Mouse (Mus musculus) ES-Bruce4 (cell line): ENCODE measurements around the gene Rpl37. TPM values are rescaled to one million over a fixed set of nuclear protein-coding genes. Genes with fewer than 3 reads are reported as not detected.

Experiments
- H3K27ac ChIP-seq: 2 replicates; pipeline ENCODE4 v1.5.1; 2012; ENCODE audit warnings: low read length, inconsistent platforms; ENCODE audit not compliant: insufficient read depth
- H3K27me3 ChIP-seq: 2 replicates; pipeline ENCODE4 v1.6.1; 2012; ENCODE audit warnings: mild to moderate bottlenecking, low read length, inconsistent platforms; ENCODE audit not compliant: control insufficient read depth, poor library complexity, insufficient read depth, severe bottlenecking
- H3K36me3 ChIP-seq: 2 replicates; pipeline ENCODE4 v1.6.1; 2012; ENCODE audit warnings: inconsistent platforms, mild to moderate bottlenecking, low read length, moderate library complexity; ENCODE audit not compliant: control insufficient read depth, poor library complexity, insufficient read depth, severe bottlenecking
- H3K4me1 ChIP-seq: one replicate; pipeline ENCODE4 v1.8.1; 2011; ENCODE audit warnings: low read length; ENCODE audit not compliant: control insufficient read depth, insufficient read depth
- H3K4me3 ChIP-seq: 2 replicates; pipeline ENCODE4 v1.5.1; 2011; ENCODE audit warnings: low read depth, mild to moderate bottlenecking, low read length
- H3K9ac ChIP-seq: 2 replicates; pipeline ENCODE4 v1.6.1; 2012; ENCODE audit warnings: low read depth, mild to moderate bottlenecking, inconsistent platforms; ENCODE audit not compliant: poor library complexity, severe bottlenecking
- H3K9me3 ChIP-seq: replicated peaks from 2 replicates; pipeline ENCODE4 v1.6.1; 2012; ENCODE audit warnings: mild to moderate bottlenecking, low read length, inconsistent platforms; ENCODE audit not compliant: control insufficient read depth, poor library complexity, insufficient read depth, severe bottlenecking
- CTCF ChIP-seq: IDR thresholded peaks from one replicate; pipeline ENCODE4 v1.8.1; 2011; ENCODE audit warnings: low read depth, low read length
- EP300 ChIP-seq: IDR thresholded peaks from 2 replicates; pipeline ENCODE4 v1.6.1; 2011; ENCODE audit warnings: low read depth, low read length; ENCODE audit not compliant: insufficient read depth
- POLR2A ChIP-seq: IDR thresholded peaks from one replicate; pipeline ENCODE4 v1.8.1; 2011; ENCODE audit warnings: low read length; ENCODE audit not compliant: insufficient read depth
- polyA plus RNA-seq: library from polyadenylated mRNA; stranded (reverse); fragments of >200 nt; gene quantifications from 2 replicates; pipeline ENCODE4 v1.2.4, GENCODE M21; 2011; ENCODE audit warnings: low read depth; ENCODE audit not compliant: missing spikeins, insufficient read depth, insufficient read length

Rpl37 gene
- polyA plus RNA-seq, 1 experiment, result 685 TPM

DNA sequence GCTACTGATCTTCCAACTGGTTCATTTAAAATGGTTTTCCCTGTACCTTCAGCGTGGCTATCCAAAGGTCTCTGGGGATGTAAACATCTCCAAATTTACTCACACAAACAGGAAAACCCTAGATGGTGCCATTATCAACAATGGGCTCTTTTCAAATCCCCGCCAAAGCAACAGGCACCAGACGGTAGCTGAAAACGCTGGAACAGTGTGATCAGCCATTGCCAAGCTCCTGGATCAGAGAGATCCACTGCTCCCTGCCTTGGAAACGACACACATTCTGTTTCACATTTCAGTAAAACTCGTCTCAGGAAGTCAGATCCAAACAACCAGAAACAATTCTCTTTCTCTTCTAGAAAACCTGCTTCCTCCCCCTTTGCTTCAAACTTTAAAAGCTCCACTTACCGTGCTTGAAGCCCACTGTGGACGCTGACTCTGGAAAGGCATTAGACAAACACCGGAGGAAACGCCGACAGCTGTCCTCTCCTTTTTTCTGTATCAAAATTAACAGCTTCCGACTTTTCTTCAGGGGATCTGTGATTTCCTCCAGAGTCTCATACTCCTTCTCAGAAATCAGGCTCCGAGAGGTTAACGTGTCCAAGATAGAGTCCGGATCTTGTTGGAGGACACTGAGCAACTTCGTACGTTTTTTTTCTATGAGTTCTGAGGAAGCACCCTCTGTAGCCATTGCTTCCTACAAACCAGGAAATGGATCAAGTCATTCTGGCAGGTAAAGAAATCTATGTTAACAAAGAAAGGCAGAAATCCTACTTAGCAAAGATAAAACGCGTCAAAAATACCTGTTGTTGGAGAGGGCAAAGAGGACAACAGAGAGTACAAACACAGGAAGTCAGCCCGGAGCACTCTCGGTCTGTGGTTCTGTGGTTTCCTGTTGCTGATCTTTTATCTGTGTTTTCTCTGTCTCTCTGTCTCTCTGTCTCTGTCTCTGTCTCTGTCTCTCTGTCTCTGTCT is 8.5 kb upstream of the Rpl37 start, which contains the start of gene Card6:
Gene Card6, minus strand, starts transcription at position 854 of the 969 bp plus-strand sequence.
- Histone ChIP-seq H3K27ac (no peak within 1 kb of the TSS), H3K36me3 (no peaks in the 10 kb centered on the region), H3K9ac (peak within 1 kb of the TSS; percentile 69), H3K9me3 (no peaks in the 10 kb centered on the region), H3K27me3 (no peaks in the 10 kb centered on the region), H3K4me3 (no peak within 1 kb of the TSS), H3K4me1 (no peaks in the 10 kb centered on the region)
- no peak for TF ChIP-seq EP300
- no peak for TF ChIP-seq POLR2A
- TF ChIP-seq CTCF, result no peak

- Histone ChIP-seq H3K4me1 (no peaks in the 10 kb centered on the region), H3K27ac (no peak overlapping the region)
- TF ChIP-seq CTCF, result no peak
- TF ChIP-seq EP300, result no peak
- TF ChIP-seq POLR2A, result no peak
Measured at GRCm38 (mm10) chr15:5108655-5109040, 7.8 kb upstream of the Rpl37 start.

DNA sequence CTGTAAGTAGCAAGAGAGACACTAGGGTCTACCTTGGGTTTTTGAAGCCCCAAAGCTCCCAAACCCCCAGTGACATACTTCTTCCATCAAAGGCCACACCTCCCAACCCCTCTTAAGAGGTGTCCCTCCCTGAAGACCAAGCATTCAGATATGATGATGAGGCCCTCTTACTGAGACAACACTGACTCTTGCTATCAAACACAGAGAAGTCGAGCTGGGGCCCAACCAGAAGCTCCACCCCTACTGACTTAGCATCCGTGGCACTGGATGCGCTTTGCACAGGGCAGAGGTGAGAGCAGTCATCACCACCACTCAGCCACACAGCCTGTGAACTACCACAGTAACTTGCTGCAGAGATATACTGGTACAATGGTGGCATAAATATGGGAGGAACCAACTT is 3.8 kb upstream of the Rpl37 start:
- H3K4me3 ChIP-seq, result no peak overlapping the region
- H3K4me1 ChIP-seq, result peaks cover 2% of the 10 kb centered on the region
- TF ChIP-seq POLR2A (no peak), EP300 (no peak), CTCF (no peak)
- no peaks in the 10 kb centered on the region for H3K27me3 ChIP-seq
- no peaks in the 10 kb centered on the region for H3K9me3 ChIP-seq
- peaks cover 9% of the 10 kb centered on the region for H3K36me3 ChIP-seq
- H3K9ac ChIP-seq, result no peak overlapping the region
- no peak overlapping the region for H3K27ac ChIP-seq

More at GRCm38 (mm10) chr15:5108655-5109040, 7.8 kb upstream of the Rpl37 start:
- no peak overlapping the region for H3K4me3 ChIP-seq
- H3K9ac ChIP-seq, result no peak overlapping the region; the same call in 1 of the 2 replicates
- no peaks in the 10 kb centered on the region for H3K36me3 ChIP-seq
- no peaks in the 10 kb centered on the region for H3K9me3 ChIP-seq
- no peaks in the 10 kb centered on the region for H3K27me3 ChIP-seq

GRCm38 (mm10) chr15:5115173-5115572 is 1.3 kb upstream of the Rpl37 start:
- Histone ChIP-seq H3K36me3 (peaks cover 35% of the 10 kb centered on the region), H3K9ac (peak overlapping the region; percentile 91), H3K9me3 (no peaks in the 10 kb centered on the region), H3K27me3 (no peaks in the 10 kb centered on the region), H3K27ac (peak overlapping the region; percentile 92), H3K4me1 (peaks cover 4% of the 10 kb centered on the region), H3K4me3 (peak overlapping the region; percentile 27; the same call in 1 of the 2 replicates)
- TF ChIP-seq POLR2A (no peak), CTCF (no peak), EP300 (no peak)

- Histone ChIP-seq H3K4me1 (peaks cover 4% of the 10 kb centered on the region), H3K27me3 (no peaks in the 10 kb centered on the region), H3K9me3 (no peaks in the 10 kb centered on the region), H3K27ac (peak overlapping the region; percentile 10), H3K4me3 (peak overlapping the region; percentile 99), H3K9ac (peak overlapping the region; percentile 76), H3K36me3 (peaks cover 52% of the 10 kb centered on the region)
- TF ChIP-seq EP300, result no peak
- TF ChIP-seq CTCF, result no peak
- no peak for TF ChIP-seq POLR2A
Measured at GRCm38 (mm10) chr15:5117031-5117601, 671 bp downstream of the Rpl37 start.

DNA sequence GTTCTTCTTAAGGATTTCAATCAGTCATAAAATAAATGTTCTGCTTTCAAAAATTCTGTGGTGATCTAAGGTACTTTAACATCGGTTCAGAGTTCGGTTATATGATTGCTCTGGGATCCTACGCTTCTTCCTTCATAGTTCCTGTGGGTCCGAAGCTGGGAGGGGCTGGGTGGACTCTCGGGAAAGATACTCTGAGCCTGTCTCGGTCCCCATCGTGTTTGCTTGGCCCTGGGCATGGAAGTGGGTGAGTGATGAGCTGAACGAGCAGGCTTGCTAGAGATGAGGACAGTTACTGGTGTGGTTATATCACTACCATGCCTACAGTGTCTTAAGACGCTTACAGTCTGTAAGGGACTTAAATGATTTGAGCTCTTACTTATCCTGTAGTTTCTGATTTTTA is 2.2 kb downstream of the Rpl37 start:
- no peaks in the 10 kb centered on the region for H3K9me3 ChIP-seq
- TF ChIP-seq EP300, result no peak
- TF ChIP-seq CTCF, result no peak
- H3K27me3 ChIP-seq, result no peaks in the 10 kb centered on the region
- H3K4me1 ChIP-seq, result peaks cover 4% of the 10 kb centered on the region
- H3K36me3 ChIP-seq, result peaks cover 59% of the 10 kb centered on the region
- peak overlapping the region; percentile 54; the same call in 1 of the 2 replicates for H3K27ac ChIP-seq
- peak overlapping the region; percentile 76 for H3K9ac ChIP-seq
- H3K4me3 ChIP-seq, result peak overlapping the region; percentile 81
